Mouse (Mus musculus) erythroid progenitor cell, adult 5-6 weeks (primary cell): Measurements from ENCODE around the gene Fam217a. TPM values are rescaled to one million over a fixed set of nuclear protein-coding genes. Genes with fewer than 3 reads are reported as not detected.
"Not testable (repeated sequence)": the region's sequence is repeated elsewhere in the genome, so short reads cannot be mapped to it uniquely, and the experiment has no call there.

Experiments
- ATAC-seq: replicated peaks from 2 replicates; pipeline ENCODE4 v1.8.0; 2016; ENCODE audit warnings: moderate number of reproducible peaks, mild to moderate bottlenecking, moderate TSS enrichment, inconsistent platforms; ENCODE audit not compliant: poor library complexity, low FRiP score, severe bottlenecking
- total RNA-seq, 2 experiments: library from RNA; stranded (forward) in 1 of 2; stranded (reverse) in 1 of 2; fragments of 150-400 nt in 1 of 2; fragments of 186-747, 209-891 nt in 1 of 2; gene quantifications; 2 replicates each; pipeline versions ENCODE4 v1.2.3 to v1.2.4; 2015 to 2017; ENCODE audit warnings: low replicate concordance in 2 of 2

The Fam217a gene
- total RNA-seq, 2 experiments from 2014 or later: 2.0 TPM; not detected in 1

DNA sequence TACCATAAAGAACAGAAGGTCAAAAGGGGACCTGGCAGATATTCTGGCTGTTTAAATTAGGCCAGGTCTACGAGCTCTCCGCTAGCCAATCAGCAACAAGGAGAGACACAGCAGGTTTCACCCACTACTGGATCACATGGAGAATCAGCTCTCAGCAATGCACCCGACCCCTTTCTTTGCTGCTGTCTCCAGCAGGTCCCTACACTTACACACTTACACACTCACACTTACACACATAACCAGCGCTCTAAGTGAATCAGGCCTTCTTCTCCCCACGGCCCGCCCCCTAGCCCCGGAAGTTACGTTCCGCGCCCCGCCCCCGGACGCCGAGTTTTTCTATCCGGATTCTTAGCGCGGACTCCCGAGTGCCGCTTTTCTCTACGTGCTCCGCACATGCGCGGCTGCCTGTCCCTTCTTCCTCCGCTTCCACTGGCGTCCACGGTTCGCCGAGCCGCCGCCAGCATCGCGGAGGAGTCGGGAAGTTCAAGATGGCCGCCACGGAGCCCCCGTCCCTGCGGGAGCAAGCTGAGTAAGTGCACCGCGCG is 48.9 kb downstream of the Fam217a start, which contains the start of gene Prpf4b:
Prpf4b (plus strand) TSS at position 137 of the 545 bp plus-strand sequence.
- ATAC-seq: peak; percentile 78

GRCm38 (mm10) chr13:34874736-34875135 is 49.4 kb downstream of the Fam217a start:
- not testable (repeated sequence) for ATAC-seq

DNA sequence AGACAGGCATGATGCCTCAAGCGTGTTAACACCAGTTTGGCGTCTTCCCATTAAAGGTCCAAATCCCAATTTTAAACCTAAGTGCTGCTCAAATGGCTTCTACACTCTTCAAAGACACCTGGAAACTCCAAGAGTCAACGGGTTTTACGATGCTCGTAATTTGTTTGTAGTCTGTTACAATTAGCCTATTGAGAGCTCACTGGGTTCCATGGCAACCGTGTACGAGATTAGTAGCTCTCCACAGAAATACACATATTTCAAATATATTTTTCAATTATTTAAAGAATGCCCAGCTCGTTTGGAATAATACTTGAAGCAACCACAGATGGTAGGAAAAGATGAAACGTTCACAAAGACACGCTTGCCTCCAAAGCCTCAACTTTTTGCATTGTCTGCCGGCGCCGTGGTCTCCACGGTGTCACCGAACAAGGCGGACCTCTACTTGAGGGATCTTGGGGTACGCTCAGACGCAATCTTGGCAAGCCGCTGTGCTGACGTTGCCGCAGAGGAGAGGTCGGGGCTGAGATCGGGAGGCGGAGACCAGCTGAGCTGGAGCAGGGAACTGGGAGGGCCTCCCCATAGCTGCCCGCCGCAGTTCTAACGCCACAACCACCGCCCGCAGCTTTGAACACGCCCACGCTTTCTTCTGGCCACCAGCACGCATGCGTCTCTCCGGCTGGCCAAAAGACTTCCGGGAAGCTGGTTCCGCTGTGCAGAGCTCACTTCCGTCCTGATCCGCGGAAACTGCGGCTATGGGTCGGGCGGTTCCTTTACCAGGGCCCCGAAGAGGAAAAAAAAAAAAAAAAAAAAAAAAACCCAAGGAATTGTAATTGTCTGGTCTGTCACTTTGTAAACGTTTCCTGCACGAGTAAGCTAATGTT is 50.1 kb downstream of the Fam217a start:
- peak; percentile 93 for ATAC-seq

- peak; percentile 65; the same call in 1 of the 2 replicates for ATAC-seq
Measured at GRCm38 (mm10) chr13:34864420-34865169, 59.5 kb downstream of the Fam217a start.

DNA sequence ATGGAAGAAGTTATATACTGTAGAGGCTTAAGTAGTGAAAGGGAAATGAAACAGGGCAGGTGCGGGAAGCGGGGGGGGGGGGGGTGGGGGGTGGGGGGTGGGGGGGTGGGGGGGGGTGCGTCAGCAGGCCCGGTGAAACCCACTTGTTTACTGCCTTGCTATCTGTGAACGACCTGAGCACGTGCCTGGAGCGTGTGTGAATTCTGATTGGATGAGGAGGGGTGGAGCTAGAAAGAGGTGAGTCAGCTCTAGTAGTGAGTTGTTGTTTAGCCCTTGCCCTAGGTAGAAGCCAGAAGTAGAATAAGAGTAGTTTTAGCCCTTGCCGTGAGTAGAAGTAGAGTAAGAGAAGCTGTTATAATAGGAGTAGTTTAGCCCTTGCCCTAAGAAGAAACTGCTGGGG is 62.9 kb downstream of the Fam217a start:
- not testable (repeated sequence) for ATAC-seq

Other genes with a start within 250 kb of the Fam217a start
- gene Fam50b, start 189.5 kb downstream of the Fam217a start, total RNA-seq (2015; ENCODE audit: low replicate concordance): not detected in 2 replicates
- not detected in 2 replicates for gene Fam50b, start 189.5 kb downstream of the Fam217a start, total RNA-seq (2017; ENCODE audit: low replicate concordance)
- gene Prpf4b, start 49.0 kb downstream of the Fam217a start, total RNA-seq (2015; ENCODE audit: low replicate concordance): 145 and 202 TPM in 2 replicates
- gene Prpf4b, start 49.0 kb downstream of the Fam217a start, total RNA-seq (2017; ENCODE audit: low replicate concordance): 119 and 123 TPM in 2 replicates
- not detected in 2 replicates for gene 4933417A18Rik, start 99 bp upstream of the Fam217a start, total RNA-seq (2015; ENCODE audit: low replicate concordance)
- gene 4933417A18Rik, start 99 bp upstream of the Fam217a start, total RNA-seq (2017; ENCODE audit: low replicate concordance): not detected in 2 replicates
- gene Eci3, start 39.5 kb upstream of the Fam217a start, total RNA-seq (2015; ENCODE audit: low replicate concordance): not detected in 2 replicates
- not detected in 2 replicates for gene Eci3, start 39.5 kb upstream of the Fam217a start, total RNA-seq (2017; ENCODE audit: low replicate concordance)
- gene Eci2, start 102.8 kb upstream of the Fam217a start, total RNA-seq (2015; ENCODE audit: low replicate concordance): 37.1 and 47.4 TPM in 2 replicates
- 12.6 and 32.0 TPM in 2 replicates for gene Eci2, start 102.8 kb upstream of the Fam217a start, total RNA-seq (2017; ENCODE audit: low replicate concordance)